Mouse (Mus musculus) cerebellum, adult 2 months (tissue): Measurements from ENCODE around the gene Pald1.

Source experiments
- CTCF ChIP-seq: fragments of 200-500 bp; IDR thresholded peaks from 2 replicates; pipeline ENCODE4 v1.5.1; 2011; ENCODE audit warnings: low read depth, mild to moderate bottlenecking, control low read depth, low read length, moderate library complexity, borderline replicate concordance; ENCODE audit not compliant: insufficient read depth
- POLR2A ChIP-seq: fragments of 200-500 bp; IDR thresholded peaks from 2 replicates; pipeline ENCODE4 v1.6.1; 2011; ENCODE audit warnings: low read length, control low read depth, borderline replicate concordance; ENCODE audit not compliant: insufficient read depth

DNA sequence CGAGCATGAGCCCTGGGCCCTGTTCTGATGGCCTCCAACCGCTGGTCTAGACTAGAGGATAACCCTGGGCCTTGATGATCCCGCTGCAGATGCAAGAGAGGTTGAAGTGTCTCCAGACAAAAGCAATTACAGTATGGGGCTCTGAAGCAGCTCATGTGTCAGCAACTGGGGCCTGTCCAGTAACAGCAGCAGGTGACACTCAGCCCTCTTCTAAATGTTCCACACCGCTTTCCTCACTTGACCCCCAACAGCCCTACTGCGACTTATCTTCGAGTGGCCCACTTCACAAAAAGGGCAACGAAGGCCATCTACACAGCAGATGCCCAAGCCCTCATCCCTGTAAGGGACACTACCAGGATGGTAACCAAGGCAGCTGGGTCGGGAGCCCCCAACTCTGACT is 38.2 kb downstream of the Pald1 start:
- TF ChIP-seq CTCF = no peak
- no peak for TF ChIP-seq POLR2A
